Mouse (Mus musculus): ENCODE measurements around the gene Gngt2. TPM values are rescaled to one million over a fixed set of nuclear protein-coding genes. Genes with fewer than 3 reads are reported as not detected.
"Not testable (repeated sequence)": the region's sequence is repeated elsewhere in the genome, so short reads cannot be mapped to it uniquely, and the experiment has no call there.

The Gngt2 gene
- polyA plus RNA-seq, 1 experiment from 2014 or later: 1.8 TPM

GRCm38 (mm10) chr11:95879861-95880260 is 42.8 kb downstream of the Gngt2 start:
- H3K4me3 ChIP-seq (replicated peaks; ENCODE audit: low read depth, low read length); H3K9ac ChIP-seq (replicated peaks; ENCODE audit: low read length); H3K27me3 ChIP-seq (ENCODE audit: control insufficient read depth, insufficient read depth, low read length); H3K36me3 ChIP-seq (ENCODE audit: control insufficient read depth, insufficient read depth, low read length); H3K4me1 ChIP-seq (ENCODE audit: control insufficient read depth, insufficient read depth, low read length); H3K4me2 ChIP-seq (ENCODE audit: low read length); H3K9me3 ChIP-seq (ENCODE audit: control insufficient read depth, low read length); ATAC-seq (ENCODE audit: low FRiP score, low TSS enrichment); H3K27ac ChIP-seq (replicated peaks; ENCODE audit: low read depth, low read length); DNase-seq: not testable (repeated sequence)
- whole genome bisulfite sequencing: 90% methylated on average over 2 of the region's 2 CpGs

DNA sequence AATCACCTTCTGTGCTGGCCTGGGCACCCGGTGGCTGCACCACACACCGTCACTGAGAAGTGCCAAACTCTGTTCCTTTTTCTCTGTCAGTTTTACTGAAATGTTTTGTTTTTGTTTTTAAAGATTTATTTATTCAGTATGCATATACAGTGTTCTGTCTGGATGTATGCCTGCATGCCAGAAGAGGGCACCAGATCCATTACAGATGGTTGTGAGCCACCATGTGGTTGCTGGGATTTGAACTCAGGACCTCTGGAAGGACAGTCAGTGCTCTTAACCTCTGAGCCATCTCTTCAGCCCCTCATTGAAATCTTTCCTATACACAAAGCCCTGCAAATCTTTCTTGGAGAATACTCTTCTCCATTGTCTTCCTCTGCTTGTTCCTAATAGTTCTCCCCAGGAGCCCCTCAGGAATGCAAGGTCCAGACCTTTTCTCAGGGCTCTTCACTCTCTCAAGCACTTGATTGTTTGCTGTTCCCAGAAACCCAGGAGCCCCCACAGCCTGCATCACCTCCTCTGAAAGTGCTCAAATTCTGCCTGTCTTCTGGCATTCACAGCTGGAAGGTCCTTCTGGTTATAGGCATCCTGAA is 53.5 kb downstream of the Gngt2 start:
- Histone ChIP-seq H3K36me3 (ENCODE audit: control insufficient read depth, insufficient read depth, low read length) (no peaks in the 10 kb centered on the region), H3K4me1 (ENCODE audit: control insufficient read depth, insufficient read depth, low read length) (no peaks in the 10 kb centered on the region), H3K27ac (replicated peaks; ENCODE audit: low read depth, low read length) (no peak overlapping the region), H3K9ac (replicated peaks; ENCODE audit: low read length) (no peak overlapping the region), H3K4me2 (ENCODE audit: low read length) (no peak overlapping the region), H3K27me3 (ENCODE audit: control insufficient read depth, insufficient read depth, low read length) (no peaks in the 10 kb centered on the region), H3K4me3 (replicated peaks; ENCODE audit: low read depth, low read length) (no peak overlapping the region), H3K9me3 (ENCODE audit: control insufficient read depth, low read length) (no peaks in the 10 kb centered on the region)
- DNase-seq: no peak
- 75% methylated on average over 2 of the region's 2 CpGs for WGBS
- no peak for ATAC-seq (ENCODE audit: low FRiP score, low TSS enrichment)

Other genes with a start within 250 kb of the Gngt2 start
- gene Ngfr, start 249.5 kb upstream of the Gngt2 start, polyA plus RNA-seq (2014; fragmentation: Nextera tagmentation; extraction: Ambion mirVana): 8.4 and 13.7 TPM in 2 replicates
- gene Phb, start 170.3 kb upstream of the Gngt2 start, polyA plus RNA-seq (2014; fragmentation: Nextera tagmentation; extraction: Ambion mirVana): 183 and 207 TPM in 2 replicates
- gene Zfp652, start 124.5 kb upstream of the Gngt2 start, polyA plus RNA-seq (2014; fragmentation: Nextera tagmentation; extraction: Ambion mirVana): 13.1 and 15.7 TPM in 2 replicates
- gene B130006D01Rik, start 113.6 kb upstream of the Gngt2 start, polyA plus RNA-seq (2014; fragmentation: Nextera tagmentation; extraction: Ambion mirVana): 1.4 and 1.5 TPM in 2 replicates
- gene Phospho1, start 12.7 kb upstream of the Gngt2 start, polyA plus RNA-seq (2014; fragmentation: Nextera tagmentation; extraction: Ambion mirVana): 0.33 TPM in 1 of 2 replicates, not detected in the other
- gene Abi3, start 5.3 kb downstream of the Gngt2 start, polyA plus RNA-seq (2014; fragmentation: Nextera tagmentation; extraction: Ambion mirVana): 0.26 and 0.64 TPM in 2 replicates
- not detected in 2 replicates for gene B4galnt2, start 77.7 kb downstream of the Gngt2 start, polyA plus RNA-seq (2014; fragmentation: Nextera tagmentation; extraction: Ambion mirVana)
- 10.7 and 11.1 TPM in 2 replicates for gene Igf2bp1, start 168.7 kb downstream of the Gngt2 start, polyA plus RNA-seq (2014; fragmentation: Nextera tagmentation; extraction: Ambion mirVana)
- gene Gip, start 187.3 kb downstream of the Gngt2 start, polyA plus RNA-seq (2014; fragmentation: Nextera tagmentation; extraction: Ambion mirVana): not detected in 2 replicates
- gene Snf8, start 197.7 kb downstream of the Gngt2 start, polyA plus RNA-seq (2014; fragmentation: Nextera tagmentation; extraction: Ambion mirVana): 45.3 and 77.5 TPM in 2 replicates
- gene Ube2z, start 228.2 kb downstream of the Gngt2 start, polyA plus RNA-seq (2014; fragmentation: Nextera tagmentation; extraction: Ambion mirVana): 32.3 and 32.7 TPM in 2 replicates
- gene Atp5g1, start 238.5 kb downstream of the Gngt2 start, polyA plus RNA-seq (2014; fragmentation: Nextera tagmentation; extraction: Ambion mirVana): 679 and 959 TPM in 2 replicates